In genomic region chr13:17804909-17805613, GRCm38 (mm10) we compare ENCODE assay signal across 8 mouse cellular contexts. TPM values are rescaled to one million over a fixed set of nuclear protein-coding genes. Genes with fewer than 3 reads are reported as not detected.
DNase-seq lines count a peak whose midpoint lies in the region; ATAC-seq lines count a peak whose summit lies in the region.

Gene Cdk13, minus strand, starts transcription at chr13:17805097.

- ATAC-seq in hindbrain, embryonic 12.5 days (ENCODE audit: low FRiP score), result peak; percentile 96

- H3K4me3 ChIP-seq in hindbrain, embryonic 12.5 days, result peak within 1 kb of the TSS; percentile 100

- under 1% methylated on average over 87 of the region's 110 CpGs for WGBS in hindbrain, embryonic 12.5 days

- peak; percentile 99 for DNase-seq in NIH3T3 (ENCODE audit: low read depth)
- peak; percentile 99 for DNase-seq in cerebellum, postnatal 10 days
- peak; percentile 98 to 99 for DNase-seq in frontal cortex, postnatal 10 days (ENCODE audit: low spot score in 2 of 2)
- DNase-seq in layer of hippocampus, postnatal 14 days (ENCODE audit: low spot score in 2 of 2), result peak; percentile 98 to 99
- peak; percentile 99 for DNase-seq in lung, postnatal 14 days
- peak; percentile 98 for DNase-seq in retina, adult 2 months (ENCODE audit: low read depth, low spot score)
- DNase-seq in thymus, postnatal 36 days, result peak; percentile 98 to 99

- peaks cover 11% of the 10 kb centered on the region for H3K4me1 ChIP-seq in hindbrain, embryonic 12.5 days

- no peaks in the 10 kb centered on the region for H3K9me3 ChIP-seq in hindbrain, embryonic 12.5 days (replicated peaks)

- peak within 1 kb of the TSS; percentile 96 for H3K27ac ChIP-seq in hindbrain, embryonic 12.5 days

- no peaks in the 10 kb centered on the region for H3K27me3 ChIP-seq in hindbrain, embryonic 12.5 days

- H3K9ac ChIP-seq in hindbrain, embryonic 12.5 days, result peak within 1 kb of the TSS; percentile 99

- H3K36me3 ChIP-seq in hindbrain, embryonic 12.5 days, result no peaks in the 10 kb centered on the region

- peak within 1 kb of the TSS; percentile 79 for H3K4me2 ChIP-seq in hindbrain, embryonic 12.5 days (replicated peaks)

RNA-seq across cellular contexts. Expression of gene Cdk13, which starts in this region (rescaled TPM):
- 20.8 and 22.8 TPM in 2 replicates for polyA plus RNA-seq in hindbrain, embryonic 12.5 days (2016; fragmentation: Nextera tagmentation; extraction: Ambion mirVana)
- 10 to 100 TPM; 52.9 to 58.0 TPM for total RNA-seq in layer of hippocampus, postnatal 14 days (2021)

Comparison
In these comparisons a context has a peak if more than half of its experiments do, and no peak if none do; other contexts are left out.
1. Peak in every context shown above with its lines: DNase-seq, ATAC-seq, H3K4me3 ChIP-seq and H3K27ac ChIP-seq.